Mouse (Mus musculus) olfactory bulb, adult 2 months (tissue): ENCODE data around the gene Oaz1.

Source experiments
- CTCF ChIP-seq: fragments of 200-500 bp; IDR thresholded peaks from 2 replicates; pipeline ENCODE4 v1.5.1; 2012; ENCODE audit warnings: low read depth, mild to moderate bottlenecking, low read length, moderate library complexity; ENCODE audit not compliant: insufficient read depth
- POLR2A ChIP-seq: fragments of 200-500 bp; IDR thresholded peaks from 2 replicates; pipeline ENCODE4 v1.6.1; 2012; ENCODE audit warnings: mild to moderate bottlenecking, low read depth, low read length, moderate library complexity; ENCODE audit not compliant: insufficient read depth

GRCm38 (mm10) chr10:80777123-80777522, 49.3 kb upstream of the Oaz1 start:
- TF ChIP-seq POLR2A (no peak), CTCF (no peak)
